Mouse (Mus musculus): ENCODE results near the gene Zfp37.
"Not testable (repeated sequence)": the region's sequence is repeated elsewhere in the genome, so short reads cannot be mapped to it uniquely, and the experiment has no call there.

Zfp37 gene

GRCm38 (mm10) chr4:62230769-62231168 lies at the start of gene Zfp37:
Gene Zfp37 (minus strand): TSS chr4:62231047.
- DNase-seq (ENCODE audit: low spot score): no peak

GRCm38 (mm10) chr4:62278081-62278480 lies 47.2 kb upstream of the Zfp37 start:
- no peak for DNase-seq (ENCODE audit: low spot score)

GRCm38 (mm10) chr4:62277222-62277621 lies 46.4 kb upstream of the Zfp37 start:
- no peak for DNase-seq (ENCODE audit: low spot score)

GRCm38 (mm10) chr4:62276642-62277041 lies 45.8 kb upstream of the Zfp37 start:
- no peak for DNase-seq (ENCODE audit: low spot score)

GRCm38 (mm10) chr4:62274841-62275536 lies 44.1 kb upstream of the Zfp37 start:
- DNase-seq (ENCODE audit: low spot score): no peak

GRCm38 (mm10) chr4:62273916-62274315 lies 43.1 kb upstream of the Zfp37 start:
- no peak for DNase-seq (ENCODE audit: low spot score)

GRCm38 (mm10) chr4:62272696-62273095 lies 41.8 kb upstream of the Zfp37 start:
- DNase-seq (ENCODE audit: low spot score): no peak

GRCm38 (mm10) chr4:62267101-62267500 lies 36.3 kb upstream of the Zfp37 start:
- no peak for DNase-seq (ENCODE audit: low spot score)

GRCm38 (mm10) chr4:62266016-62266415 lies 35.2 kb upstream of the Zfp37 start:
- not testable (repeated sequence) for DNase-seq (ENCODE audit: low spot score)

- no peak for DNase-seq (ENCODE audit: low spot score)
Measured at GRCm38 (mm10) chr4:62265154-62265836, 34.4 kb upstream of the Zfp37 start.

GRCm38 (mm10) chr4:62263133-62263844 lies 32.4 kb upstream of the Zfp37 start:
- no peak for DNase-seq (ENCODE audit: low spot score)

GRCm38 (mm10) chr4:62262276-62262675 lies 31.4 kb upstream of the Zfp37 start, which contains the start of gene Slc31a2:
Gene Slc31a2 (plus strand): TSS chr4:62262562.
- DNase-seq (ENCODE audit: low spot score): no peak

GRCm38 (mm10) chr4:62256931-62257330 lies 26.1 kb upstream of the Zfp37 start:
- DNase-seq (ENCODE audit: low spot score): peak; percentile 46

GRCm38 (mm10) chr4:62254551-62254950 lies 23.7 kb upstream of the Zfp37 start:
- DNase-seq (ENCODE audit: low spot score): no peak

GRCm38 (mm10) chr4:62251776-62252175 lies 20.9 kb upstream of the Zfp37 start:
- DNase-seq (ENCODE audit: low spot score): no peak

GRCm38 (mm10) chr4:62250896-62251544 lies 20.2 kb upstream of the Zfp37 start:
- no peak for DNase-seq (ENCODE audit: low spot score)

GRCm38 (mm10) chr4:62248328-62248727 lies 17.5 kb upstream of the Zfp37 start:
- no peak for DNase-seq (ENCODE audit: low spot score)

GRCm38 (mm10) chr4:62240586-62240985 lies 9.7 kb upstream of the Zfp37 start:
- no peak for DNase-seq (ENCODE audit: low spot score)

GRCm38 (mm10) chr4:62230153-62230552 lies 694 bp downstream of the Zfp37 start:
- DNase-seq (ENCODE audit: low spot score): no peak

GRCm38 (mm10) chr4:62229448-62229847 lies 1.4 kb downstream of the Zfp37 start:
- no peak for DNase-seq (ENCODE audit: low spot score)

GRCm38 (mm10) chr4:62228391-62228790 lies 2.5 kb downstream of the Zfp37 start:
- DNase-seq (ENCODE audit: low spot score): peak; percentile 12

- DNase-seq (ENCODE audit: low spot score): no peak
Measured at GRCm38 (mm10) chr4:62213490-62213889, 17.4 kb downstream of the Zfp37 start.

All from ovary, postnatal 14 days (tissue).